Comparison of ENCODE assay signal across 8 mouse cellular contexts in the genomic region with DNA sequence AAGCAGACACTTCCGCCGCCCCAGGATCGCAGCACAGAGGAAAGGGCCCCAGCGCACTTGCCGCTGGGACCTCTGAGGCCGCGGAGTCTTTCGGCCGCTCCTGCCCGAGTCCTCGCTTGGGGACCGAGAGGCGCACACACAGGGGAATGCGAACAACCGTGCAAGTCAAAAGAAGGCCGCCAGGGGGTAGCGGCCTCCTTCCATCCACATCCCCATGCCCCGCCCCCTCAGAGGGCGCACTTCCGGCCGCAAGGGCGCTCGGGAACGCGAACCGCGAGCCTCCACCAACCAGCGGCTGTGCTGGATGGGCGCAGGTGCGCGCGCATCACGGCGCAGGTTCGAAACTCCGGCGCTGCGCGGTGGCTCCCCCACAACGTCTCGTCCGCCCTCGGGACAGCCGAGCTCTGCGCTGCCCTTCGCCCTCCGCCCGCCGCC. TPM values are rescaled to one million over a fixed set of nuclear protein-coding genes. Genes with fewer than 3 reads are reported as not detected.
DNase-seq lines count a peak whose midpoint lies in the region; ATAC-seq lines count a peak whose summit lies in the region.

A gene (plus strand): TSS at position 328 of the 435 bp plus-strand sequence.

- peaks cover 20% of the 10 kb centered on the region for H3K4me1 ChIP-seq in forebrain, embryonic 10.5 days
- H3K4me1 ChIP-seq in heart, embryonic 16.5 days (ENCODE audit: control insufficient read depth, insufficient read depth, low read length), result peaks cover 34% of the 10 kb centered on the region
- H3K4me1 ChIP-seq in liver, embryonic 15.5 days (replicated peaks), result peaks cover 35% of the 10 kb centered on the region
- H3K4me1 ChIP-seq in neural tube, embryonic 12.5 days, result peaks cover 16% of the 10 kb centered on the region

- H3K27ac ChIP-seq in forebrain, embryonic 10.5 days, result peak within 1 kb of the TSS; percentile 93
- peak within 1 kb of the TSS; percentile 93 for H3K27ac ChIP-seq in heart, embryonic 16.5 days (ENCODE audit: low read length)
- peak within 1 kb of the TSS; percentile 100 for H3K27ac ChIP-seq in liver, embryonic 15.5 days (replicated peaks)
- H3K27ac ChIP-seq in neural tube, embryonic 12.5 days, result peak within 1 kb of the TSS; percentile 87

- no peaks in the 10 kb centered on the region for H3K27me3 ChIP-seq in forebrain, embryonic 10.5 days (ENCODE audit: poor library complexity, severe bottlenecking)
- no peaks in the 10 kb centered on the region for H3K27me3 ChIP-seq in heart, embryonic 16.5 days (ENCODE audit: control insufficient read depth, insufficient read depth, low read length)
- H3K27me3 ChIP-seq in liver, embryonic 15.5 days, result no peaks in the 10 kb centered on the region
- no peaks in the 10 kb centered on the region for H3K27me3 ChIP-seq in neural tube, embryonic 12.5 days (replicated peaks)

- H3K9me3 ChIP-seq in forebrain, embryonic 10.5 days, result no peaks in the 10 kb centered on the region
- no peaks in the 10 kb centered on the region for H3K9me3 ChIP-seq in heart, embryonic 16.5 days (replicated peaks; ENCODE audit: control insufficient read depth, low read length)
- no peaks in the 10 kb centered on the region for H3K9me3 ChIP-seq in liver, embryonic 15.5 days (replicated peaks)
- no peaks in the 10 kb centered on the region for H3K9me3 ChIP-seq in neural tube, embryonic 12.5 days

- peak within 1 kb of the TSS; percentile 96 for H3K9ac ChIP-seq in heart, embryonic 16.5 days (ENCODE audit: low read length)
- peak within 1 kb of the TSS; percentile 96 for H3K9ac ChIP-seq in liver, embryonic 15.5 days
- H3K9ac ChIP-seq in neural tube, embryonic 12.5 days, result peak within 1 kb of the TSS; percentile 89

- H3K4me3 ChIP-seq in forebrain, embryonic 10.5 days, result peak within 1 kb of the TSS; percentile 84
- H3K4me3 ChIP-seq in heart, embryonic 16.5 days (ENCODE audit: low read length), result peak within 1 kb of the TSS; percentile 93
- peak within 1 kb of the TSS; percentile 97 for H3K4me3 ChIP-seq in liver, embryonic 15.5 days (replicated peaks)
- peak within 1 kb of the TSS; percentile 94 for H3K4me3 ChIP-seq in neural tube, embryonic 12.5 days

- DNase-seq in CD8-positive naive resting alpha-beta T cell, adult 2 months (ENCODE audit: low read depth in 2 of 2, low spot score in 2 of 2), result peak; percentile 98
- peak; percentile 99 for DNase-seq in c-Kit-positive CD71-negative TER-119-negative erythroid progenitor cells, embryonic 14.5 days (ENCODE audit: low read depth)
- peak; percentile 97 for DNase-seq in forebrain, embryonic 10.5 days (ENCODE audit: extremely low spot score, low spot score)
- peak; percentile 98 to 99 for DNase-seq in kidney, postnatal 36 days
- DNase-seq in telencephalon, adult 2 months (ENCODE audit: low read depth, low spot score), result peak; percentile 94

- WGBS in forebrain, embryonic 10.5 days, result 0% methylated on average over 49 of the region's 49 CpGs
- WGBS in heart, embryonic 16.5 days, result under 1% methylated on average over 49 of the region's 49 CpGs
- under 1% methylated on average over 49 of the region's 49 CpGs for WGBS in liver, embryonic 15.5 days (ENCODE audit: insufficient replicate concordance)
- 1% methylated on average over 49 of the region's 49 CpGs for WGBS in neural tube, embryonic 12.5 days

- H3K36me3 ChIP-seq in forebrain, embryonic 10.5 days (replicated peaks), result peaks cover 12% of the 10 kb centered on the region
- H3K36me3 ChIP-seq in heart, embryonic 16.5 days (ENCODE audit: control insufficient read depth, insufficient read depth), result no peaks in the 10 kb centered on the region
- H3K36me3 ChIP-seq in liver, embryonic 15.5 days (replicated peaks), result peaks cover 25% of the 10 kb centered on the region
- H3K36me3 ChIP-seq in neural tube, embryonic 12.5 days, result peaks cover 2% of the 10 kb centered on the region; the same call in 1 of the 2 replicates

- peak; percentile 96 for ATAC-seq in heart, embryonic 16.5 days (replicated peaks; ENCODE audit: extremely low read depth, insufficient read depth, low FRiP score)
- ATAC-seq in liver, embryonic 15.5 days (ENCODE audit: insufficient read depth), result peak; percentile 94
- peak; percentile 98 for ATAC-seq in neural tube, embryonic 12.5 days (ENCODE audit: low FRiP score, low read depth)

- peak within 1 kb of the TSS; percentile 92 for H3K4me2 ChIP-seq in heart, embryonic 16.5 days (ENCODE audit: low read depth, low read length)
- H3K4me2 ChIP-seq in liver, embryonic 15.5 days, result peak within 1 kb of the TSS; percentile 82
- peak within 1 kb of the TSS; percentile 90 for H3K4me2 ChIP-seq in neural tube, embryonic 12.5 days (replicated peaks)

RNA-seq across cellular contexts. Expression of the gene that starts here (rescaled TPM):
- 43.8 and 45.1 TPM in 2 replicates for polyA plus RNA-seq in forebrain, embryonic 10.5 days (2016; fragmentation: Nextera tagmentation; extraction: Ambion mirVana)
- 26.8 and 27.9 TPM in 2 replicates for polyA plus RNA-seq in heart, embryonic 16.5 days (2015; fragmentation: Nextera tagmentation; extraction: Ambion mirVana)
- polyA plus RNA-seq in liver, embryonic 15.5 days (2015; fragmentation: Nextera tagmentation; extraction: Ambion mirVana), result 33.5 and 33.9 TPM in 2 replicates
- 80.8 and 81.0 TPM in 2 replicates for polyA plus RNA-seq in neural tube, embryonic 12.5 days (2016; fragmentation: Nextera tagmentation; extraction: Ambion mirVana)

Comparison
In these comparisons a context has a peak if more than half of its experiments do, and no peak if none do; other contexts are left out.
1. Peak in every context shown above with its lines: DNase-seq, ATAC-seq, H3K4me3 ChIP-seq and H3K27ac ChIP-seq.